Mouse (Mus musculus) ES-E14 (cell line): ENCODE measurements at regions not wholly inside any gene's neighbourhood (a gene's known extent, or its start where the extent isn't known, plus 50 kb on each side); places are given as distances from the start of the nearest gene placed in this dataset.

Experiments
- DNase-seq: peaks from one replicate; pipeline ENCODE4 v3.0.0-alpha.2; 2013; ENCODE audit warnings: low read depth, low spot score
- H3K27ac ChIP-seq: 2 replicates; pipeline ENCODE4 v1.5.1; 2012; ENCODE audit warnings: low read depth, mild to moderate bottlenecking, low read length, moderate library complexity, mixed read lengths; ENCODE audit not compliant: poor library complexity, insufficient read depth, severe bottlenecking
- H3K36me3 ChIP-seq: 2 replicates; pipeline ENCODE4 v1.6.1; 2012; ENCODE audit warnings: mild to moderate bottlenecking, low read length, moderate library complexity, mixed read lengths; ENCODE audit not compliant: control insufficient read depth, poor library complexity, insufficient read depth, severe bottlenecking
- H3K4me1 ChIP-seq, 2 experiments: fragments of 150-350 bp in 1 of 2; sonication (generic) in 1 of 2; 2 replicates each; pipeline ENCODE4 v1.6.1; 2012; ENCODE audit warnings: low read length in 2 of 2, mild to moderate bottlenecking in 1 of 2, mixed read lengths in 1 of 2; ENCODE audit not compliant: control insufficient read depth in 2 of 2, insufficient read depth in 2 of 2, poor library complexity in 1 of 2
- H3K4me3 ChIP-seq, 2 experiments: fragments of 150-350 bp in 1 of 2; sonication (generic) in 1 of 2; 2 replicates each; pipeline ENCODE4 v1.5.1; 2012; ENCODE audit warnings: low read length in 2 of 2, low read depth in 1 of 2, mild to moderate bottlenecking in 1 of 2, mixed read lengths in 1 of 2; ENCODE audit not compliant: insufficient read depth in 1 of 2, poor library complexity in 1 of 2, severe bottlenecking in 1 of 2
- H3K9ac ChIP-seq: 2 replicates; pipeline ENCODE4 v1.6.1; 2012; ENCODE audit warnings: low read depth, mild to moderate bottlenecking, low read length, mixed read lengths; ENCODE audit not compliant: poor library complexity, insufficient read depth, severe bottlenecking
- H3K9me3 ChIP-seq: fragments of 150-350 bp; sonication (generic); 2 replicates; pipeline ENCODE4 v1.6.1; 2012; ENCODE audit warnings: low read depth, mild to moderate bottlenecking, low read length; ENCODE audit not compliant: control insufficient read depth, insufficient read depth
- CHD2 ChIP-seq: IDR thresholded peaks from 2 replicates; pipeline ENCODE4 v1.6.1; 2014; ENCODE audit warnings: mild to moderate bottlenecking, low read depth, low read length, inconsistent platforms
- HCFC1 ChIP-seq: IDR thresholded peaks from 2 replicates; pipeline ENCODE4 v1.6.1; 2012; ENCODE audit warnings: low read length, inconsistent platforms, borderline replicate concordance; ENCODE audit not compliant: insufficient read depth
- MAFK ChIP-seq: IDR thresholded peaks from 2 replicates; pipeline ENCODE4 v1.6.1; 2014; ENCODE audit warnings: mild to moderate bottlenecking, low read depth, low read length, inconsistent platforms; ENCODE audit not compliant: insufficient read depth
- ZC3H11A ChIP-seq: IDR thresholded peaks from 2 replicates; pipeline ENCODE4 v1.6.1; 2012; ENCODE audit warnings: low read depth, mild to moderate bottlenecking, inconsistent platforms, low read length, borderline replicate concordance
- ZNF384 ChIP-seq: IDR thresholded peaks from 2 replicates; pipeline ENCODE4 v1.6.1; 2012; ENCODE audit warnings: low read depth, low read length, inconsistent platforms
- in situ Hi-C, 2 experiments: fragments of 600-800 bp; cut with MboI; formaldehyde crosslinking; loops; one replicate each; pipeline ENCODE4 v1.15.1; 2025; ENCODE audit warnings: low sequenced_read_pairs in 2 of 2, inconsistent platforms in 1 of 2; ENCODE audit not compliant: unreplicated experiment in 2 of 2

- no peak overlapping the region for H3K27ac ChIP-seq
- in situ Hi-C loops, result no loop called here
Observed at GRCm38 (mm10) chr5:119331461-119331860, 339.0 kb upstream of the Tbx3 start.

GRCm38 (mm10) chr5:119332621-119333020, 337.8 kb upstream of the Tbx3 start:
- Histone ChIP-seq H3K36me3 (no peaks in the 10 kb centered on the region), H3K9ac (no peak overlapping the region), H3K4me3 (no peak overlapping the region), H3K4me1 (no peaks in the 10 kb centered on the region), H3K9me3 (no peaks in the 10 kb centered on the region), H3K27ac (no peak overlapping the region)
- TF ChIP-seq MAFK (no peak), HCFC1 (no peak), ZNF384 (no peak), ZC3H11A (no peak)
- in situ Hi-C loops, result no loop called here
- DNase-seq, result no peak

More at GRCm38 (mm10) chr5:119331461-119331860, 339.0 kb upstream of the Tbx3 start:
- DNase-seq, result no peak
- Histone ChIP-seq H3K9me3 (no peaks in the 10 kb centered on the region), H3K9ac (no peak overlapping the region), H3K36me3 (no peaks in the 10 kb centered on the region), H3K4me1 (no peaks in the 10 kb centered on the region), H3K4me3 (no peak overlapping the region)
- TF ChIP-seq HCFC1, result no peak
- no peak for TF ChIP-seq ZNF384
- no peak for TF ChIP-seq MAFK
- no peak for TF ChIP-seq ZC3H11A
- no peak for TF ChIP-seq CHD2

GRCm38 (mm10) chr5:119335211-119335610, 335.3 kb upstream of the Tbx3 start:
- in situ Hi-C loops, result no loop called here
- no peak for DNase-seq
- no peaks in the 10 kb centered on the region for H3K4me1 ChIP-seq
- H3K9ac ChIP-seq, result no peak overlapping the region
- H3K27ac ChIP-seq, result no peak overlapping the region
- no peaks in the 10 kb centered on the region for H3K36me3 ChIP-seq
- no peak overlapping the region for H3K4me3 ChIP-seq
- TF ChIP-seq HCFC1 (no peak), CHD2 (no peak), MAFK (no peak), ZNF384 (no peak), ZC3H11A (no peak)
- H3K9me3 ChIP-seq, result no peaks in the 10 kb centered on the region

GRCm38 (mm10) chr5:119335979-119336378, 334.5 kb upstream of the Tbx3 start:
- Histone ChIP-seq H3K9me3 (no peaks in the 10 kb centered on the region), H3K4me1 (no peaks in the 10 kb centered on the region), H3K36me3 (no peaks in the 10 kb centered on the region), H3K9ac (no peak overlapping the region), H3K4me3 (no peak overlapping the region), H3K27ac (no peak overlapping the region)
- in situ Hi-C loops, result no loop called here
- TF ChIP-seq MAFK (no peak), ZNF384 (no peak), HCFC1 (no peak), ZC3H11A (no peak), CHD2 (no peak)
- DNase-seq, result no peak

GRCm38 (mm10) chr5:119337739-119338138, 332.7 kb upstream of the Tbx3 start:
- DNase-seq, result no peak
- Histone ChIP-seq H3K4me3 (no peak overlapping the region), H3K36me3 (no peaks in the 10 kb centered on the region), H3K9me3 (no peaks in the 10 kb centered on the region), H3K4me1 (no peaks in the 10 kb centered on the region), H3K9ac (no peak overlapping the region), H3K27ac (no peak overlapping the region)
- in situ Hi-C loops, result no loop called here
- no peak for TF ChIP-seq ZC3H11A
- TF ChIP-seq CHD2, result no peak
- no peak for TF ChIP-seq MAFK
- no peak for TF ChIP-seq ZNF384
- no peak for TF ChIP-seq HCFC1
